Mouse (Mus musculus) thymus, postnatal 0 days (tissue): ENCODE data around the gene Acss2. TPM values are rescaled to one million over a fixed set of nuclear protein-coding genes. Genes with fewer than 3 reads are reported as not detected.

Source experiments
- DNase-seq: peaks from one replicate; pipeline ENCODE4 v3.0.0-alpha.2; 2015; ENCODE audit warnings: low spot score
- microRNA counts: library from miRNA; unstranded; fragments of <30 nt; microRNA quantifications from one replicate; lab custom pipeline; 2015
- microRNA-seq: library from miRNA; unstranded; fragments of <30 nt; microRNA quantifications from one replicate; pipeline ENCODE4, GENCODE M21; 2016; ENCODE audit warnings: borderline number of aligned reads
- polyA plus RNA-seq: library from polyadenylated mRNA; unstranded; fragments of >200 nt; fragmentation: Nextera tagmentation; extraction: Ambion mirVana; gene quantifications from 2 replicates; pipeline ENCODE4 v1.2.1, GENCODE M21; 2015

The Acss2 gene
- polyA plus RNA-seq, 1 experiment from 2014 or later, result 35.7 TPM

DNA sequence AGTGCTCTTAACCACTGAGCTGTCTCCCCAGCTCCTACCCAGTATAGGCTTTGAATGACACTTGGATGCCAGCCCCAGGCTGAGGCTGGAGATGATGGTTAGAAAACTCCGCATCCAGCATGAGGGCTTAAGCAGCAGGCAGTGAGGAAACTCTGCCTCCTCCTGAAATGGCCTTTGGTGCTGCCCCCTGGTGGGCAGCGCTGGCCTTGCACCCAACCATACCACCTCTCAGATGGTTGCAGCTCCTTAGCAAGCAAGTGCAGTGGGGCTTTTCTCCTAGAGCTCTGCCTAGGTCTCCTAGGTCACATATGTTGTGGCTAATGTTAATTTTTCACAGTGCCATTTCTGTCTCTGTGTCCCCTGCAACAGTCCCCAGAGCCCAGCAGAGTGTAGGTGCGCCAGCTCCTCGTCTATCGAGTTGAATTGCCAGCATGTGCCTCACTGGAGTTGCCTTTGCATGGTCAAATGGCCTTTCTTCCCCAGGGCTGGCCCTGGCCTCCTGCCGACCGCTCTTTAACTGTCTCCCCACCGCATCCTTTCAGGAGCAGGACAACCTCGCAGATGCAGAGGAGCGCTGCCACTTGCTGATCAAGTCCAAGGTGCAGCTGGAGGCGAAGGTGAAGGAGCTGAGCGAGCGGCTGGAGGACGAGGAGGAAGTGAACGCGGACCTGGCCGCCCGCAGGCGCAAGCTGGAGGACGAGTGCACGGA is 109.4 kb downstream of the Acss2 start:
- peak; percentile 81 for DNase-seq

DNA sequence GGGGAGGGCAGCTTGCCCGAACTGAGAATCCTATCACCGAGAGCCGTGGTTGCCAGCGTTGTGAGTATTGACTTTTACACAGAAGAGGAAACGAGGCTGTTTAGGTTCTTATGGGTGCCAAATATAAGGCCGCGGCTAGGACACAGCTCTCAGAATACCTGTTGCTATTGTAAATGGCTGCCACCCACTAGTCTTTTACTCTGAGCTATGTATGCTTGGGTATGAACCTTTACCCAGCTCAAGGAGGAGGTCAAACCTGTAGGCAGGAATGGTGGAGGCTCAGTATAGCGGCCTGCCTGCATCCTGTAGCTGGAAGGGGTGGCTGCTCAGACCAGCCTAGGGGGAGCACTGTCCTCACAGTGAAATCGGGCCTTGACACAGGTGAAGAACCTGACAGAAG is 110.4 kb downstream of the Acss2 start:
- no peak for DNase-seq

DNA sequence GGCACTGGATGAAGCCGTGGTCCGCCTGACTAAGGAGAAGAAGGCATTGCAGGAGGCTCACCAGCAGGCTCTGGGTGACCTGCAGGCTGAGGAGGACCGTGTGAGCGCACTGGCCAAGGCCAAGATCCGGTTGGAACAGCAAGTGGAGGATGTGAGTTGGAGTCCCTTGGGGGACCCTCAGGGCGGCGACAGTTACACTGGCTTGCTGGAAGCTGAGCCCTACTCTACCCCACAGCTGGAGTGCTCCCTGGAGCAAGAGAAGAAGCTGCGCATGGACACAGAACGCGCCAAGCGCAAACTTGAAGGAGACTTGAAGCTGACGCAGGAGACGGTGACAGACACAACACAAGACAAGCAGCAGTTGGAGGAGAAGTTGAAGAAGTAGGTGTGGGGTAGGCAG is 110.8 kb downstream of the Acss2 start:
- DNase-seq, result no peak

DNA sequence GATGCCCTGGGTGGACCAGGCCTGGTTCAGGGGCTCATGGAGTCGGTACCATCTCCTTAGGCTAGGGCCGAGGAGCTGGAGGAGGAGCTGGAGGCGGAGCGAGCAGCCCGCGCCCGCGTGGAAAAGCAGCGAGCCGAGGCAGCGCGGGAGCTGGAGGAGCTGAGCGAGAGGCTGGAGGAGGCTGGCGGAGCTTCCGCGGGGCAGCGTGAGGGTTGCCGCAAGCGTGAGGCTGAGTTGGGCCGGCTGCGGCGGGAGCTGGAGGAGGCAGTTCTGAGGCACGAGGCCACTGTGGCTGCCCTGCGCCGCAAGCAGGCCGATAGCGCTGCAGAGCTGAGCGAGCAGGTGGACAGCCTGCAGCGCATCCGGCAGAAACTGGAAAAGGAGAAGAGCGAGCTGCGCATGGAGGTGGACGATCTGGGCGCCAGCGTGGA is 111.5 kb downstream of the Acss2 start:
- no peak for DNase-seq

DNA sequence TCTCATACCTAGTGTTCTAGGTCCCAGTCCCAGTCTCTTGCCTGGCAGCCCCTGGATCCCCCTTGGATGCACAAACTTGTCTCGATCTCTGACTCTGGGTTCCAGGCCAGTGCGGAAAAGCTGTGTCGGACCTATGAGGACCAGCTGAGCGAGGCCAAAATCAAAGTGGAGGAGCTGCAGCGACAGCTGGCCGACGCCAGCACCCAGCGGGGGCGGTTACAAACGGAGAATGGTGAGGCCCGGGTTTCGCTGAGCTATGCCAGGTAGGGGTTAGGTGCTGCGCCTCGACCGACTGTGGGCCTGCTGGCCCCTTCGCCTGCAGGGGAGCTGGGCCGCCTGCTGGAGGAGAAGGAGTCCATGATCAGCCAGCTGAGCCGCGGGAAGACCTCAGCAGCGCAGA is 112.4 kb downstream of the Acss2 start:
- no peak for DNase-seq

DNA sequence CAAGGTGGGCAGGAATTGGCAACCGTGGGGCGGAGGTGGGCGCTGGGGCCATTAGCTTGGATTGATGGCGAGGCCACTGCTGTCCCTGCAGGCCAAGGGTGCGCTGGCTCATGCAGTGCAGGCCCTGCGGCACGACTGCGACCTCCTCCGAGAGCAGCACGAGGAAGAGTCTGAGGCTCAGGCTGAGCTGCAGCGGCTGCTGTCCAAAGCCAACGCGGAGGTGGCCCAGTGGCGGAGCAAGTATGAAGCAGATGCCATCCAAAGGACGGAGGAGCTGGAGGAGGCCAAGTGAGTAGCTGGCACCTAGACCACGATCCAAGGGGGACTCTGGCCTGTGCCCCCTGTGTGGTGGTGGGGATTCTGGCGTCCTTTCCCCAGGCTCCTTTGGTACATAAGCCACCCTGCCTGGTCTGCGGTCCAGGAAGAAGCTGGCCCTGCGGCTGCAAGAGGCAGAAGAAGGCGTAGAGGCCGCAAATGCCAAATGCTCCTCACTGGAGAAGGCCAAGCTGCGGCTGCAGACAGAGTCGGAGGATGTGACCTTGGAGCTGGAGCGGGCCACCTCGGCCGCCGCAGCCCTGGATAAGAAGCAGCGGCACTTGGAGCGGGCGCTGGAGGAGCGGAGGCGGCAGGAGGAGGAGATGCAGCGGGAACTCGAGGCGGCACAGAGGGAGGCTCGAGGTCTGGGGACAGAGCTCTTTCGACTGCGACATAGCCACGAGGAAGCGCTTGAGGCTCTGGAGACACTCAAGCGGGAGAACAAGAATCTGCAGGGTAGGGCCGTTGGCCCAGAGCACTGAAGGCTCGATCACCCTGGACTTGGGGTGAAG is 113.1 kb downstream of the Acss2 start:
- DNase-seq, result no peak

DNA sequence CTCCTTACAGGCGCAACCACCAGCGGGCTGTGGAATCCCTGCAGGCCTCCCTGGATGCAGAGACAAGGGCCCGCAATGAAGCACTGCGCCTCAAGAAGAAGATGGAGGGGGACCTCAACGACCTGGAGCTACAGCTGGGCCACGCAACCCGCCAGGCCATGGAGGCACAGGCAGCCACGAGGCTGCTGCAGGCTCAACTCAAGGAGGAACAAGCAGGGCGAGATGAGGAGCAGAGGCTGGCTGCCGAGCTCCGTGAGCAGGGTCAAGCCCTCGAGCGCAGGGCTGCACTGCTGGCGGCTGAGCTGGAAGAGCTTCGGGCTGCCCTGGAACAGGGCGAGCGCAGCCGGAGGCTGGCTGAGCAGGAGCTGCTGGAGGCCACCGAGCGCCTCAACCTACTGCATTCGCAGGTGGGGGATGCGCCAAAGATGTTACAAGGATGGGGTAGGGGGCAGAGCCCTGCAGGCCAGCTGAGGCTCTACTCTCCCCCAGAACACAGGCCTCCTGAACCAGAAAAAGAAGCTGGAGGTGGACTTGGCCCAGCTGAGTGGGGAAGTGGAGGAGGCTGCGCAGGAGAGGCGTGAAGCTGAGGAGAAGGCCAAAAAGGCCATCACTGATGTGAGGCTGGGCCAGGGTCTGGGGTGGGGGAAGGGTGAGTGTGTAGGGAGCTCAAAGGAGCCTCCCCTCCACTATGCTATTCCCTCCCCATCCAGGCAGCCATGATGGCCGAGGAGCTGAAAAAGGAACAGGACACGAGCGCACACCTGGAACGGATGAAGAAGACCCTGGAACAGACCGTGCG is 114.6 kb downstream of the Acss2 start:
- DNase-seq, result no peak

DNA sequence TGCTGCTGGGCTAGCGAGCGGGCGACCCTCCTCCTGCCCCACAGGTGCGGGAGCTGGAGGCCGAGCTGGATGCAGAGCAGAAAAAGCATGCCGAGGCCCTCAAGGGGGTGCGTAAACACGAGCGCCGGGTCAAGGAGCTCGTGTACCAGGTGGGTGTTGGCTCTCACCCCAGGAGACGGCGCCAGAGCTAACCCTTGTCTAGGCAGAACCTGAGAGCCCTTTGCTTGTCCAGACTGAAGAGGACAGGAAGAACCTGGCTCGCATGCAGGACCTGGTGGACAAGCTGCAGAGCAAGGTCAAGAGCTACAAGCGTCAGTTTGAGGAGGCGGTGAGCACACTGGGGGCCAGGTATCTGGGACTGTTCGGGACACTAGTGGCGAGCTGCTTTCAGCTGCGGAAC is 115.4 kb downstream of the Acss2 start:
- DNase-seq, result no peak

DNA sequence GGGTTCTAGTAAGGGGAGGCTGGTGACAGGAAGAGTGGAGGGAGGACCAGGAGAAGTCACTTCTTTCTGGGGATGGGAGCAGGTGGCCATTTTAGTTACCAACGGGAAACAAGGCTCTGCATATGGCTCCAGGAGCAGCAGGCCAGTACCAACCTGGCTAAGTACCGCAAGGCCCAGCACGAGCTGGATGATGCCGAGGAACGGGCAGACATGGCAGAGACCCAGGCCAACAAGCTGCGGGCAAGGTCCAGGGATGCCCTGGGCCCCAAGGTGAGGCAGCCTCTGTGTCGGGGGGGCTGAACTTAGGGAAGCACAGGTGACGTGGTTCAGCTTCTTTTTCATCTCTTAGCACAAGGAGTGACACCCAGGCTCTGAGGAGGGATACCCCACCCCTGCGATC is 116.0 kb downstream of the Acss2 start:
- DNase-seq, result no peak

DNA sequence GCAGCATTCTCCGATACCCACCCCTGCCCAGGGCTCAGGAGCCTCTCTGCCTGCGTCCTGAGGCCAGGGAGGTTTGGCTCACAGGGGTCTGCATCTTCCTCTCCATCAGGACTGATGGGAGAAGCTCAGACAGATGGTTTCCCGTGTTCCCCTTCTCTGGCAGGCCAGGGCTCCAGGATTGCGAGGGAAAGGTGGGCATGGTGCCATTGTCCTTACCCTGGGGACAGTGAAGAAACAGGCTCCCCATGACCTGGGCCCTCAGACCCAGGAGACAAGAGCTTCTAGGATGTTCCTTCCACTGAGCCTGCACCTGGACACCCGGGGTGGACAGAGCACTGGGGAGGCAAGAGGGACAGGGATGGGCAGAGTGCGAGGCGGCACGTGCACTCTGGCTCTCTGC is 116.8 kb downstream of the Acss2 start:
- DNase-seq, result no peak

MicroRNA genes within 50 kb of the gene (microRNA counts, 519-probe panel; counts per million panel counts)
- microRNA mmu-miR-499 (lab: Ali Mortazavi, UCI), result 473 counts per million, percentile 71 among the panel's probes with 10 or more counts

Small RNA genes lying within 50 kb of the gene (microRNA-seq; reads per million reads assigned to microRNA genes)
- 13.3 reads per million, percentile 21 among the genes with 10 or more reads in this experiment for gene Mir499

Other genes starting within 250 kb of the Acss2 start
- 74.0 and 84.3 TPM in 2 replicates for gene Map1lc3a, start 241.7 kb upstream of the Acss2 start, polyA plus RNA-seq
- 30.7 and 39.2 TPM in 2 replicates for gene Pigu, start 160.5 kb upstream of the Acss2 start, polyA plus RNA-seq
- gene Trp53inp2, start 136.9 kb upstream of the Acss2 start, polyA plus RNA-seq, result 6.9 and 9.6 TPM in 2 replicates
- gene Ncoa6, start 44.1 kb upstream of the Acss2 start, polyA plus RNA-seq, result 14.9 and 17.7 TPM in 2 replicates
- 2.8 and 3.6 TPM in 2 replicates for gene Ggt7, start 289 bp downstream of the Acss2 start, polyA plus RNA-seq
- 29.4 and 33.8 TPM in 2 replicates for gene Gss, start 74.9 kb downstream of the Acss2 start, polyA plus RNA-seq
- gene Myh7b, start 93.3 kb downstream of the Acss2 start, polyA plus RNA-seq, result 0.17 and 0.18 TPM in 2 replicates
- gene Trpc4ap, start 174.4 kb downstream of the Acss2 start, polyA plus RNA-seq, result 191 and 217 TPM in 2 replicates
- gene Edem2, start 211.5 kb downstream of the Acss2 start, polyA plus RNA-seq, result 49.2 and 50.8 TPM in 2 replicates
- gene Gm17581, start 217.9 kb downstream of the Acss2 start, polyA plus RNA-seq, result not detected in 2 replicates
- 3.3 and 4.4 TPM in 2 replicates for gene Procr, start 233.2 kb downstream of the Acss2 start, polyA plus RNA-seq